Mouse (Mus musculus): ENCODE results near the gene Spint2.

DNA sequence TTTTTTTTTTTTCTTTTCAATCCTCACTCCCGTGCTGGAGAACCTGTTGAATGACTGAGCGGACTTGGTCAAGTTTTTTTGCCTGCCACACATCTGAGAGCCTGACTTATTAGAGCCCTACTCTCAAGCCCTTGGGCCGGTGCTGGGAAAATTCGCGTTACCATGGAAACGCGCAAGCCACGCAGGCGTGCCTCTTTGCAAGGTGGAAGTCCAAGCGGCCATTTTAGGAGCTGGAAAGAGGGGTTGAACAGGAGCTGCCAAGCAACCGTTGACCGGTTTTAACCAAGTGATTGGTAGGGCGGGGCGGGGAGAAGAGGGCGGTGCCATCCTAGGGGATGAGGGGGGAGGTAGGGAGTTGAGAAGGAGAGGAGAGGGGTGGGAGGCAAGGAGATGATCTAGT is 66.9 kb downstream of the Spint2 start:
- TF ChIP-seq GATA1 (IDR thresholded peaks at IDR 0.05; ENCODE audit: low read length) (no peak), TAL1 (IDR thresholded peaks at IDR 0.05; ENCODE audit: low read length) (no peak)

Data from erythroblast, embryonic 14.5 days (primary cell).